Mouse (Mus musculus): Measurements from ENCODE around the gene Wwp2. TPM values are rescaled to one million over a fixed set of nuclear protein-coding genes. Genes with fewer than 3 reads are reported as not detected.

The Wwp2 gene
- polyA plus RNA-seq, 1 experiment from 2014 or later: 176 TPM

DNA sequence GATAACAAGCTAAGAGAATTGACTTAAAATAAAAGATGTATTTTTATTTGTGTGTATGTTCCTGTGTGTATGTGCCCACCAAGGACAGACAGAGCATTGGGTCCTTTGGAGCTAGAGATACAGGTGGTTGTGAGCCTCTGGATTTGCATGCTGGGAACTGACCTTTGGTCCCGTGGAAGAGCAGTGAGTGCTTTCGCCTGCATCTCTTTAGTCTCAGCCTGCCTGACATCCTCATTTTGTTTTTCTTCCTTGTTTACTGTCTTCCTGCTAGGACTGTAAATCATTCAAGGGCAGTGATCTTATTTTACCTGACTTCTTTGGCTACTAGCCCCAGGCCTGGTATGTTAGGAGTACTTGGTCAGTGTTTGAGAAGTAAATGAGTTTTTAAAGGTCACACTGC, 1.5 kb downstream of the Wwp2 start:
- H3K4me3 ChIP-seq (ENCODE audit: low read depth, low read length): no peak overlapping the region
- ATAC-seq (ENCODE audit: insufficient number of reproducible peaks, low FRiP score, low TSS enrichment, low read depth) (no peak), DNase-seq (ENCODE audit: low spot score) (no peak)
- H3K36me3 ChIP-seq (ENCODE audit: control insufficient read depth, insufficient read depth, low read length): no peaks in the 10 kb centered on the region
- H3K9ac ChIP-seq (ENCODE audit: low read length): no peak overlapping the region
- H3K9me3 ChIP-seq (ENCODE audit: control insufficient read depth, low read length): no peaks in the 10 kb centered on the region
- no peak overlapping the region for H3K27ac ChIP-seq (replicated peaks; ENCODE audit: low read depth, low read length)
- no peak overlapping the region for H3K4me2 ChIP-seq (ENCODE audit: low read depth, severe bottlenecking)
- no peaks in the 10 kb centered on the region for H3K27me3 ChIP-seq (ENCODE audit: control insufficient read depth, insufficient read depth, low read length)
- WGBS: 55% methylated on average over 2 of the region's 2 CpGs
- no peaks in the 10 kb centered on the region for H3K4me1 ChIP-seq (ENCODE audit: control insufficient read depth, insufficient read depth, low read length)

DNA sequence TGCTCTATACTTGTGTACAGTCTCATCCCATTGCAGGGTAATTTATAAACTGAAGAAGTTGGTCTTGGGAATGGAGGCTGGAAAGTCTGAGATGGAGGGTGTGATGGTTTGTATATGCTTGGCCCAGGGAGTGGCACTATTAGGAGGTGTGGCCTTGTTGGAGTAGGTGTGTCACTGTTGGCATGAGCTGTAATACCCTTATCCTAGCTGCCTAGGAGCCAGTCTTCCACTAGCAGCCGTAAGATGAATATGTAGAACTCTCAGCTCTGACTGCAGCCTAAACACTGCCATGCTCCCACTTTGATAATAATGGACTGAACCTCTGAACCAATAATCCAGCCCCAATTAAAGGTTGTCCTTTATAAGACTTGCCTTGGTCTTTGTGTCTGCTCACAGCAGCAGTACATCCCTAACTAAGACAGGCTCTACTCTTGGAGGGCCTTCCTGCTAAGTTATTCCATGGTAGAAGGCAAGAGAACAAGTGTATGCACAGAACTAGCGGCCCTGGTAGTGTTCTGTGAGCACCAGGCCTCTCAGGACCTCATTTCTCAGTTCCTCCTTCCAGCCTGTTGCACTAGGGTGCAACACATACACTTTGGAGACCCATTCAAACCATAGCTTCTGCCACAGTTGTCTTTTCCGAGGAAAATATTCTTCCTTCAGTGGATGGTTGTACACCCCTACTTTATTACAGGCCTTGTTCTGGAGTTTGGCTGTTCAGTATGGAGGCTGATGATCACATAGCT, 3.9 kb downstream of the Wwp2 start:
- DNase-seq (ENCODE audit: low spot score): no peak
- no peak for ATAC-seq (ENCODE audit: insufficient number of reproducible peaks, low FRiP score, low TSS enrichment, low read depth)
- no peak overlapping the region for H3K4me3 ChIP-seq (ENCODE audit: low read depth, low read length)
- H3K9ac ChIP-seq (ENCODE audit: low read length): no peak overlapping the region
- no peaks in the 10 kb centered on the region for H3K27me3 ChIP-seq (ENCODE audit: control insufficient read depth, insufficient read depth, low read length)
- WGBS: 93% methylated on average over 3 of the region's 3 CpGs
- H3K9me3 ChIP-seq (ENCODE audit: control insufficient read depth, low read length): no peaks in the 10 kb centered on the region
- no peak overlapping the region for H3K27ac ChIP-seq (replicated peaks; ENCODE audit: low read depth, low read length)
- H3K4me1 ChIP-seq (ENCODE audit: control insufficient read depth, insufficient read depth, low read length): no peaks in the 10 kb centered on the region
- H3K36me3 ChIP-seq (ENCODE audit: control insufficient read depth, insufficient read depth, low read length): no peaks in the 10 kb centered on the region
- H3K4me2 ChIP-seq (ENCODE audit: low read depth, severe bottlenecking): no peak overlapping the region

DNA sequence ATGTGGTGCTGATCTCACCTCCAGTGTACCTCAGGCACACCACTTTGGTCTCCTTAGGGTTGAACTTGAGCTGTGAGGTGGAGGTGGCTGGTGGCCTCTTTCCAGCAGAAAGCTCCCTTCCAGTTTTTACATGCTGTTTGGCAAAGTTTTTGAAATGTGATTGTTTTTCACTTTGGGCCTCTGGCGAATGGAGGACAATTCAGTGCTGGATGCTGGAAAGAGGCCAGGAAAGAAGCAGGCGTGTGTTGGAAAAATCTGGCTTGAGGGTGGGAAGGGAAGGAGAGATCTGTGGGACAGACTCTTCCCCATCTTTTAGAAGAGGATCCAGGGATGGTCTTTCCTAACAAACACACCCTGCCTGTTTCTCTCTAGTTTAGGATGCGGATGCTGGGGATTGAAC, 8.5 kb downstream of the Wwp2 start:
- DNase-seq (ENCODE audit: low spot score): no peak
- 91% methylated on average over 3 of the region's 3 CpGs for WGBS

DNA sequence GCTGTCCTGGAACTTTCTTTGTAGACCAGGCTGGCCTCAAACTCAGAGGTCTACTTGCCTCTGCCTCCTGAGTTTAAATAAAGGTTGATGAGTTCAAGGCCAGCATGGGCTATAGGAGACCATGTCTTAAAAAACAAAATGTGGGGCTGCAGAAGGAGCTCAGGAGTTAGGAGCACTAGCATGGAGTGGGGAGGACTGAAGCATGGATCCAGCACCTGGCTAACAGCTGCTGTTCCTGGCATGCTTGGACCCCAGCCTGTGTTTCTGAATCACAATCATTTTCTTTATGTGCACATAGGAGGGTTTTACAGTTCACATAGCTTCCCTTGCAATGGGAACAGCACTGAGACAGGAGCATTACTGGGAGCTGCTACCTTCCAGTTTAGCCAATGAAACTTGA, 11.5 kb downstream of the Wwp2 start:
- no peak overlapping the region for H3K9ac ChIP-seq (ENCODE audit: low read length)
- H3K4me2 ChIP-seq (ENCODE audit: low read depth, severe bottlenecking): no peak overlapping the region
- no peaks in the 10 kb centered on the region; the same call in 1 of the 2 replicates for H3K36me3 ChIP-seq (ENCODE audit: control insufficient read depth, insufficient read depth, low read length)
- no peaks in the 10 kb centered on the region for H3K4me1 ChIP-seq (ENCODE audit: control insufficient read depth, insufficient read depth, low read length)
- no peak overlapping the region for H3K4me3 ChIP-seq (ENCODE audit: low read depth, low read length)
- DNase-seq (ENCODE audit: low spot score) (no peak), ATAC-seq (ENCODE audit: insufficient number of reproducible peaks, low FRiP score, low TSS enrichment, low read depth) (no peak)
- no peak overlapping the region for H3K27ac ChIP-seq (replicated peaks; ENCODE audit: low read depth, low read length)
- no peaks in the 10 kb centered on the region for H3K9me3 ChIP-seq (ENCODE audit: control insufficient read depth, low read length)
- no peaks in the 10 kb centered on the region for H3K27me3 ChIP-seq (ENCODE audit: control insufficient read depth, insufficient read depth, low read length)

More for the DNA sequence above, 8.5 kb downstream of the Wwp2 start:
- no peak overlapping the region for H3K4me2 ChIP-seq (ENCODE audit: low read depth, severe bottlenecking)
- no peak overlapping the region for H3K4me3 ChIP-seq (ENCODE audit: low read depth, low read length)
- no peak for ATAC-seq (ENCODE audit: insufficient number of reproducible peaks, low FRiP score, low TSS enrichment, low read depth)
- no peaks in the 10 kb centered on the region for H3K27me3 ChIP-seq (ENCODE audit: control insufficient read depth, insufficient read depth, low read length)
- no peaks in the 10 kb centered on the region for H3K9me3 ChIP-seq (ENCODE audit: control insufficient read depth, low read length)
- H3K36me3 ChIP-seq (ENCODE audit: control insufficient read depth, insufficient read depth, low read length): no peaks in the 10 kb centered on the region
- H3K4me1 ChIP-seq (ENCODE audit: control insufficient read depth, insufficient read depth, low read length): no peaks in the 10 kb centered on the region
- no peak overlapping the region for H3K27ac ChIP-seq (replicated peaks; ENCODE audit: low read depth, low read length)
- H3K9ac ChIP-seq (ENCODE audit: low read length): no peak overlapping the region

DNA sequence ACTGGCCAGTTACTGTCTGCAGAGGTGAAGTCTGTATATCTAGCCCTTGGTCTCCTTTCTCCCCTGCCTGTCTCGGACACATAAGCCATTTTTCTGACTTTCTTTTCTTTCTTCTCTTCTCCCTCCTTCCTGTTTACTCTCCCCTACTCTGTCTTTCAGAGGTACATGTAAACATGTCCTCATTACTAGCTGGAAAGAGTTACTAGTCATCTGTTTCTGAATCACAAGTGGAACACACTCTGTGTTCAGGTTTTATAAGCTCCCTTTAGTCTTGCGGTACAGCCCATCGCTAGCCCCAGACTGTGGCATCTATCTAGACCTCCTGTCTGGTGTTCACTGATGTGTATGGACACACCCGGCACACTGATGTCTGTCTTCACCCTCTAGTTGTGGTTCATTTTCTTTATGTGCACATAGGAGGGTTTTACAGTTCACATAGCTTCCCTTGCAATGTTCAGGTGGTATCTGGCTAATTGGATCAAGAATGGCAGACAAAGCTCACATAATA, 12.3 kb downstream of the Wwp2 start:
- Histone ChIP-seq H3K27ac (replicated peaks; ENCODE audit: low read depth, low read length) (no peak overlapping the region), H3K36me3 (ENCODE audit: control insufficient read depth, insufficient read depth, low read length) (peaks cover 3% of the 10 kb centered on the region; the same call in 1 of the 2 replicates), H3K4me1 (ENCODE audit: control insufficient read depth, insufficient read depth, low read length) (no peaks in the 10 kb centered on the region), H3K9me3 (ENCODE audit: control insufficient read depth, low read length) (no peaks in the 10 kb centered on the region), H3K27me3 (ENCODE audit: control insufficient read depth, insufficient read depth, low read length) (no peaks in the 10 kb centered on the region), H3K9ac (ENCODE audit: low read length) (no peak overlapping the region), H3K4me2 (ENCODE audit: low read depth, severe bottlenecking) (no peak overlapping the region), H3K4me3 (ENCODE audit: low read depth, low read length) (no peak overlapping the region)
- ATAC-seq (ENCODE audit: insufficient number of reproducible peaks, low FRiP score, low TSS enrichment, low read depth): no peak
- DNase-seq (ENCODE audit: low spot score): no peak
- 88% methylated on average over 4 of the region's 4 CpGs for WGBS

DNA sequence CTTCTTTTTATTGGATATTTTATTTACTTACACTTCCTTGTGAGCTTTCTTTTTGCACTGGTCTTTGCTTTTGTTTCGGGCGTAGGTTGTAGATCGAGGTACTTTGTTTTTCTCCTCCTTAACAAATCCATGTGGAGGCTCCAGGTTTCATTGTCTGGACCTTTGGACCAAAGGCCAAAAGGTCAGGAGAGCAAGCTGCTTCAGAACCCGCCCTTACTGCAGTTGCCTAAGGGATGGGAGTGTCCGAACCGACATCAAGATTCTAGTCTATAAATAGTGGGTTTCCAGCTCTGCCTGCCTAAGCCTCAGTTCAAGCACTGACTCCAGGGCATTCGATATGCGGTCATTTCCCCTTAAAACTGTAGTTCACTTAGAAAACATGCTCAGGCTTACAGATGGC, 13.0 kb downstream of the Wwp2 start:
- Histone ChIP-seq H3K9ac (ENCODE audit: low read length) (no peak overlapping the region), H3K4me3 (ENCODE audit: low read depth, low read length) (no peak overlapping the region), H3K27me3 (ENCODE audit: control insufficient read depth, insufficient read depth, low read length) (no peaks in the 10 kb centered on the region), H3K27ac (replicated peaks; ENCODE audit: low read depth, low read length) (no peak overlapping the region), H3K4me1 (ENCODE audit: control insufficient read depth, insufficient read depth, low read length) (no peaks in the 10 kb centered on the region), H3K9me3 (ENCODE audit: control insufficient read depth, low read length) (no peaks in the 10 kb centered on the region), H3K4me2 (ENCODE audit: low read depth, severe bottlenecking) (no peak overlapping the region), H3K36me3 (ENCODE audit: control insufficient read depth, insufficient read depth, low read length) (peaks cover 3% of the 10 kb centered on the region; the same call in 1 of the 2 replicates)
- WGBS: 60% methylated on average over 8 of the region's 8 CpGs
- ATAC-seq (ENCODE audit: insufficient number of reproducible peaks, low FRiP score, low TSS enrichment, low read depth) (no peak), DNase-seq (ENCODE audit: low spot score) (no peak)

DNA sequence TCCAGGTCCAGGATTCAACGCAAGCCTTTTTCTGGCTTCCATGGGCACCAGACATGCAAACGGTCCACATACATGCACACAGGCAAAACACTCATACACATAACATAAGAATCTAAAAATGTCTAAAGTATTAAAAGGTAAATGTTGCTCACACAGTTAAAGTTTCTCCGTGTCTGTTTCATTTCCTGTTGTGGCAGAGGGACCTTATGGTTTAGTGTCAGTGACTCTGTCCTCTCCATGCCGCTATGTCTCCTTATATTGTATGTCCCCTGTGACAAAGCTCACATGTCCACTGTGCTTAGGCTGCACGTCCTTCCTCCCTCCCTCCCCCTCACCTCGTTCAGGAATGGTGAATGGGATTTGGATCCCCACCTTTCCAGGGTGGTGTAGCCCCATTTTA, 13.5 kb downstream of the Wwp2 start:
- DNase-seq (ENCODE audit: low spot score) (no peak), ATAC-seq (ENCODE audit: insufficient number of reproducible peaks, low FRiP score, low TSS enrichment, low read depth) (no peak)
- Histone ChIP-seq H3K9ac (ENCODE audit: low read length) (no peak overlapping the region), H3K4me2 (ENCODE audit: low read depth, severe bottlenecking) (no peak overlapping the region), H3K4me3 (ENCODE audit: low read depth, low read length) (no peak overlapping the region), H3K36me3 (ENCODE audit: control insufficient read depth, insufficient read depth, low read length) (peaks cover 3% of the 10 kb centered on the region; the same call in 1 of the 2 replicates), H3K4me1 (ENCODE audit: control insufficient read depth, insufficient read depth, low read length) (no peaks in the 10 kb centered on the region), H3K9me3 (ENCODE audit: control insufficient read depth, low read length) (no peaks in the 10 kb centered on the region), H3K27ac (replicated peaks; ENCODE audit: low read depth, low read length) (no peak overlapping the region), H3K27me3 (ENCODE audit: control insufficient read depth, insufficient read depth, low read length) (no peaks in the 10 kb centered on the region)
- 84% methylated on average over 6 of the region's 6 CpGs for WGBS

DNA sequence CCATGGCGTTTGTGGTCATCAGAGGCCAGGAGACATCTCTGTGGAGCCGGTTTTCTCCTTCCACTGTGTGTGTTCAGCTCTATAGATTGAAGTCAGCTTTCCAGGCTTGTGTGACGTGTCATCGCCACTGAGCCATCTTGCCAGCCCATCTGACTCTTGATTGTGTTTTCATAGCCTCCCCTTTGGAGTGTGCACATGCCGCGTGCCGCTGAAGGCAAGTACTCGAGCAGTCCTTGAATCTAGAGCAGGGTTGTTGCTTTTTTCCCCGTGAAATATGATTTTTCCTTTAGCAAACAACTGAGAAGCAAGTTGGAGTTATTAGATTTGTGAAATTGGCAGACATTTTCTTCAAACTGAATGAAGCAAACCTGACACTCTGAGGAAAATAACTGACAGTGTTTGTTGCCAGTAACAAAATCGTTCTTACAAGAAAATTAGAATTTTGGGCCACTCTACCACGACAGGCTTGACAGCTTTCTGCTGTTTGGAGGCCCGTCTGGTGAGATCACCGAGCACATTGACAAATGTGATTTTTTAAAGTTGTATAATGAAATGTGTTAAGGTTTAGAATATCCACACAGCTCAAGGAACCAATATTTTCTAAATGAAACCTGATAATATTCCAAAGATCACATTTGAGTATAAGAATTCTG, 15.4 kb downstream of the Wwp2 start:
- 92% methylated on average over 13 of the region's 13 CpGs for WGBS
- H3K36me3 ChIP-seq (ENCODE audit: control insufficient read depth, insufficient read depth, low read length): peaks cover 3% of the 10 kb centered on the region; the same call in 1 of the 2 replicates
- H3K27ac ChIP-seq (replicated peaks; ENCODE audit: low read depth, low read length): no peak overlapping the region
- ATAC-seq (ENCODE audit: insufficient number of reproducible peaks, low FRiP score, low TSS enrichment, low read depth): no peak
- no peak for DNase-seq (ENCODE audit: low spot score)
- H3K9ac ChIP-seq (ENCODE audit: low read length): no peak overlapping the region
- H3K4me1 ChIP-seq (ENCODE audit: control insufficient read depth, insufficient read depth, low read length): no peaks in the 10 kb centered on the region
- no peak overlapping the region for H3K4me3 ChIP-seq (ENCODE audit: low read depth, low read length)
- H3K4me2 ChIP-seq (ENCODE audit: low read depth, severe bottlenecking): no peak overlapping the region
- H3K9me3 ChIP-seq (ENCODE audit: control insufficient read depth, low read length): no peaks in the 10 kb centered on the region
- no peaks in the 10 kb centered on the region for H3K27me3 ChIP-seq (ENCODE audit: control insufficient read depth, insufficient read depth, low read length)

Data from limb, embryonic 11.5 days (tissue).